Comparison of ENCODE assay signal across 23 mouse cellular contexts in genomic region chr3:135313727-135314126, GRCm38 (mm10). TPM values are rescaled to one million over a fixed set of nuclear protein-coding genes. Genes with fewer than 3 reads are reported as not detected.
DNase-seq lines count a peak whose midpoint lies in the region; ATAC-seq lines count a peak whose summit lies in the region.
"Had no signal": no experiment of that assay in that cellular context is flagged by ENCODE, and none has a peak within 500 bp of the region (broad histone marks: within the 10 kb centered on the region; RNA-seq: fewer than 3 reads in every experiment).

No protein-coding gene starts in this region.

- intact Hi-C loops in left cerebral cortex, postnatal 10 days (cut with DNase I): no loop called here

- H3K4me3 ChIP-seq in midbrain, embryonic 10.5 days: no peak overlapping the region
- H3K4me3 ChIP-seq in midbrain, embryonic 14.5 days (replicated peaks; ENCODE audit: low read depth, low read length): no peak overlapping the region
- H3K4me3 ChIP-seq in embryonic facial prominence, embryonic 10.5 days: no peak overlapping the region
- H3K4me3 ChIP-seq in forebrain, embryonic 16.5 days (replicated peaks; ENCODE audit: low read length): no peak overlapping the region
- H3K4me3 ChIP-seq in midbrain, embryonic 15.5 days: no peak overlapping the region
- H3K4me3 ChIP-seq: embryonic facial prominence, embryonic 13.5 days; gastrocnemius, adult 2 months; limb, embryonic 15.5 days; neural tube, embryonic 13.5 days had no signal

- H3K9me3 ChIP-seq in midbrain, embryonic 10.5 days (replicated peaks): 0 out of 2 replicates have a peak, but pooled peaks cover 7% of the 10 kb centered on the region
- no peaks in the 10 kb centered on the region; the same call in 1 of the 2 replicates for H3K9me3 ChIP-seq in midbrain, embryonic 14.5 days (ENCODE audit: control insufficient read depth, low read length)
- H3K9me3 ChIP-seq in embryonic facial prominence, embryonic 10.5 days: no peaks in the 10 kb centered on the region
- no peaks in the 10 kb centered on the region for H3K9me3 ChIP-seq in forebrain, embryonic 16.5 days (ENCODE audit: control insufficient read depth, low read length)
- H3K9me3 ChIP-seq in midbrain, embryonic 15.5 days: no peaks in the 10 kb centered on the region
- H3K9me3 ChIP-seq: embryonic facial prominence, embryonic 13.5 days; G1E; limb, embryonic 15.5 days; neural tube, embryonic 13.5 days had no signal

- H3K27ac ChIP-seq in midbrain, embryonic 10.5 days (replicated peaks): no peak overlapping the region
- no peak overlapping the region for H3K27ac ChIP-seq in midbrain, embryonic 14.5 days (replicated peaks; ENCODE audit: low read depth, low read length)
- H3K27ac ChIP-seq in embryonic facial prominence, embryonic 10.5 days (replicated peaks): no peak overlapping the region
- no peak overlapping the region for H3K27ac ChIP-seq in forebrain, embryonic 16.5 days (ENCODE audit: low read length)
- no peak overlapping the region for H3K27ac ChIP-seq in midbrain, embryonic 15.5 days
- H3K27ac ChIP-seq: embryonic facial prominence, embryonic 13.5 days; gastrocnemius, adult 2 months; limb, embryonic 15.5 days; neural tube, embryonic 13.5 days had no signal

- H3K36me3 ChIP-seq in midbrain, embryonic 10.5 days: no peaks in the 10 kb centered on the region
- H3K36me3 ChIP-seq in midbrain, embryonic 14.5 days (ENCODE audit: control insufficient read depth, insufficient read depth, low read length): no peaks in the 10 kb centered on the region
- no peaks in the 10 kb centered on the region for H3K36me3 ChIP-seq in embryonic facial prominence, embryonic 10.5 days (replicated peaks)
- H3K36me3 ChIP-seq in forebrain, embryonic 16.5 days (ENCODE audit: control insufficient read depth, insufficient read depth): no peaks in the 10 kb centered on the region
- no peaks in the 10 kb centered on the region for H3K36me3 ChIP-seq in midbrain, embryonic 15.5 days (replicated peaks)
- H3K36me3 ChIP-seq: embryonic facial prominence, embryonic 13.5 days; G1E; limb, embryonic 15.5 days; neural tube, embryonic 13.5 days had no signal

- H3K27me3 ChIP-seq in midbrain, embryonic 10.5 days (ENCODE audit: low read depth, poor library complexity, severe bottlenecking): no peaks in the 10 kb centered on the region
- no peaks in the 10 kb centered on the region for H3K27me3 ChIP-seq in midbrain, embryonic 14.5 days (ENCODE audit: control insufficient read depth, insufficient read depth, low read length)
- no peaks in the 10 kb centered on the region for H3K27me3 ChIP-seq in embryonic facial prominence, embryonic 10.5 days (replicated peaks; ENCODE audit: low read depth, poor library complexity, severe bottlenecking)
- no peaks in the 10 kb centered on the region for H3K27me3 ChIP-seq in forebrain, embryonic 16.5 days (replicated peaks; ENCODE audit: control insufficient read depth, insufficient read depth, low read length)
- no peaks in the 10 kb centered on the region for H3K27me3 ChIP-seq in midbrain, embryonic 15.5 days (replicated peaks)
- H3K27me3 ChIP-seq: limb, embryonic 15.5 days; neural tube, embryonic 13.5 days had no signal

- no peak overlapping the region for H3K9ac ChIP-seq in midbrain, embryonic 14.5 days (replicated peaks; ENCODE audit: low read length)
- H3K9ac ChIP-seq in forebrain, embryonic 16.5 days (replicated peaks; ENCODE audit: low read depth, low read length): no peak overlapping the region
- no peak overlapping the region for H3K9ac ChIP-seq in midbrain, embryonic 15.5 days
- H3K9ac ChIP-seq: embryonic facial prominence, embryonic 13.5 days; limb, embryonic 15.5 days; neural tube, embryonic 13.5 days had no signal

- H3K4me1 ChIP-seq in midbrain, embryonic 10.5 days: peaks cover 11% of the 10 kb centered on the region
- no peaks in the 10 kb centered on the region for H3K4me1 ChIP-seq in midbrain, embryonic 14.5 days (ENCODE audit: control insufficient read depth, insufficient read depth, low read length)
- peaks cover 10% of the 10 kb centered on the region for H3K4me1 ChIP-seq in embryonic facial prominence, embryonic 10.5 days
- no peaks in the 10 kb centered on the region for H3K4me1 ChIP-seq in forebrain, embryonic 16.5 days (replicated peaks; ENCODE audit: control insufficient read depth, insufficient read depth, low read length)
- no peaks in the 10 kb centered on the region for H3K4me1 ChIP-seq in midbrain, embryonic 15.5 days
- H3K4me1 ChIP-seq: limb, embryonic 15.5 days; neural tube, embryonic 13.5 days had no signal

- peak; percentile 58 for DNase-seq in midbrain, embryonic 10.5 days (ENCODE audit: low spot score)
- DNase-seq in midbrain, embryonic 14.5 days: no peak
- DNase-seq in embryonic facial prominence, embryonic 10.5 days (ENCODE audit: low spot score): peak; percentile 19
- no peak for DNase-seq in left cerebral cortex, postnatal 10 days (ENCODE audit: extremely low spot score in 1 of 2, low spot score in 2 of 2)
- no peak for DNase-seq in layer of hippocampus, adult 8-10 months (ENCODE audit: low spot score in 2 of 2)
- DNase-seq: adrenal gland, adult 2 months; cerebellum, adult 11-12 months; cerebellum, postnatal 25 days; gastrocnemius, adult 2 months; kidney, adult 18-20 months; kidney, postnatal 10 days; layer of hippocampus, adult 9-11 months; lung, postnatal 14 days; thymus, postnatal 4 days had no signal

- 45% methylated on average over 2 of the region's 2 CpGs for WGBS in midbrain, embryonic 10.5 days
- 32% methylated on average over 2 of the region's 2 CpGs for WGBS in midbrain, embryonic 14.5 days
- WGBS in embryonic facial prominence, embryonic 10.5 days: 80% methylated on average over 2 of the region's 2 CpGs
- WGBS in forebrain, embryonic 16.5 days: 28% methylated on average over 2 of the region's 2 CpGs
- WGBS in midbrain, embryonic 15.5 days: 26% methylated on average over 2 of the region's 2 CpGs

- ATAC-seq in midbrain, embryonic 14.5 days (ENCODE audit: low FRiP score, low TSS enrichment): no peak
- ATAC-seq in forebrain, embryonic 16.5 days: peak; percentile 47; the same call in 1 of the 2 replicates
- ATAC-seq in midbrain, embryonic 15.5 days (replicated peaks): peak; percentile 60

- H3K4me2 ChIP-seq in midbrain, embryonic 14.5 days (ENCODE audit: low read length): no peak overlapping the region
- no peak overlapping the region for H3K4me2 ChIP-seq in forebrain, embryonic 16.5 days (ENCODE audit: low read length)
- H3K4me2 ChIP-seq in midbrain, embryonic 15.5 days: no peak overlapping the region
- H3K4me2 ChIP-seq: embryonic facial prominence, embryonic 13.5 days; limb, embryonic 15.5 days; neural tube, embryonic 13.5 days had no signal

RNA-seq across cellular contexts. Expression of gene Slc9b2, which starts 6.2 kb away (rescaled TPM):
- 1.2 and 2.8 TPM in 2 replicates for polyA plus RNA-seq in midbrain, embryonic 10.5 days (2016; fragmentation: Nextera tagmentation; extraction: Ambion mirVana)
- 1.0 and 1.8 TPM in 2 replicates for polyA plus RNA-seq in midbrain, embryonic 14.5 days (2014; fragmentation: Nextera tagmentation; extraction: Ambion mirVana)
- 3.0 and 3.8 TPM in 2 replicates for polyA plus RNA-seq in embryonic facial prominence, embryonic 10.5 days (2016; fragmentation: Nextera tagmentation; extraction: Ambion mirVana)
- polyA plus RNA-seq in forebrain, embryonic 16.5 days (2015; fragmentation: Nextera tagmentation; extraction: Ambion mirVana): 1.3 and 2.1 TPM in 2 replicates
- polyA plus RNA-seq in midbrain, embryonic 15.5 days (2015; fragmentation: Nextera tagmentation; extraction: Ambion mirVana): 1.4 TPM in 2 replicates
- total RNA-seq in left cerebral cortex, postnatal 10 days (2021): 1 to 10 TPM; 4.4 to 4.6 TPM
- total RNA-seq in layer of hippocampus, adult 8-10 months (2022): 1 to 10 TPM; 3.0 to 5.1 (median 3.6) TPM
- total RNA-seq: G1E had no signal
- polyA plus RNA-seq: G1E had no signal

RNA-seq across cellular contexts. Expression of gene Bdh2, which starts 32.7 kb away (rescaled TPM):
- 6.1 and 8.1 TPM in 2 replicates for polyA plus RNA-seq in midbrain, embryonic 10.5 days (2016; fragmentation: Nextera tagmentation; extraction: Ambion mirVana)
- 3.8 and 4.7 TPM in 2 replicates for polyA plus RNA-seq in midbrain, embryonic 14.5 days (2014; fragmentation: Nextera tagmentation; extraction: Ambion mirVana)
- 9.7 and 10.3 TPM in 2 replicates for polyA plus RNA-seq in embryonic facial prominence, embryonic 10.5 days (2016; fragmentation: Nextera tagmentation; extraction: Ambion mirVana)
- polyA plus RNA-seq in forebrain, embryonic 16.5 days (2015; fragmentation: Nextera tagmentation; extraction: Ambion mirVana): 2.1 and 3.4 TPM in 2 replicates
- 4.4 and 4.8 TPM in 2 replicates for polyA plus RNA-seq in midbrain, embryonic 15.5 days (2015; fragmentation: Nextera tagmentation; extraction: Ambion mirVana)
- total RNA-seq in left cerebral cortex, postnatal 10 days (2021): 1 to 10 TPM; 1.7 to 1.9 TPM
- 1 to 10 TPM; 4.7 to 8.7 (median 6.1) TPM for total RNA-seq in layer of hippocampus, adult 8-10 months (2022)
- total RNA-seq: granulocyte monocyte progenitor cell, adult 5-6 weeks had no signal
- polyA plus RNA-seq: G1E had no signal

RNA-seq across cellular contexts. Expression of gene Slc9b1, which starts 34.1 kb away (rescaled TPM):
- 0.14 and 0.19 TPM in 2 replicates for polyA plus RNA-seq in midbrain, embryonic 10.5 days (2016; fragmentation: Nextera tagmentation; extraction: Ambion mirVana)
- 0.82 TPM in 1 of 2 replicates, not detected in the other for polyA plus RNA-seq in midbrain, embryonic 14.5 days (2014; fragmentation: Nextera tagmentation; extraction: Ambion mirVana)
- polyA plus RNA-seq in embryonic facial prominence, embryonic 10.5 days (2016; fragmentation: Nextera tagmentation; extraction: Ambion mirVana): 0.62 TPM in 1 of 2 replicates, not detected in the other
- not detected in 2 replicates for polyA plus RNA-seq in forebrain, embryonic 16.5 days (2015; fragmentation: Nextera tagmentation; extraction: Ambion mirVana)
- 0.56 TPM in 1 of 2 replicates, not detected in the other for polyA plus RNA-seq in midbrain, embryonic 15.5 days (2015; fragmentation: Nextera tagmentation; extraction: Ambion mirVana)
- under 1 TPM in 1 of 2 experiments, not detected in 1; 0.75 TPM for total RNA-seq in left cerebral cortex, postnatal 10 days (2021)
- total RNA-seq in layer of hippocampus, adult 8-10 months (2022): 1 to 10 TPM in 2 of 4 experiments, under 1 TPM in 2; 0.39 to 2.0 (median 1.0) TPM
- total RNA-seq: gastrocnemius, adult 2 months had no signal
- polyA plus RNA-seq: heart, embryonic 14.5 days; limb, embryonic 15.5 days; liver, embryonic 16.5 days; neural tube, embryonic 13.5 days had no signal

Comparison
In these comparisons a context has a peak if more than half of its experiments do, and no peak if none do; other contexts are left out.
1. DNase-seq: peak in midbrain, embryonic 10.5 days (single experiment) and embryonic facial prominence, embryonic 10.5 days (single experiment); none in midbrain, embryonic 14.5 days (single experiment), left cerebral cortex, postnatal 10 days (0 of 2) and layer of hippocampus, adult 8-10 months (0 of 2).